ENCODE assay signal across 15 mouse cellular contexts in genomic region chr12:65273807-65274206, GRCm38 (mm10). TPM values are rescaled to one million over a fixed set of nuclear protein-coding genes. Genes with fewer than 3 reads are reported as not detected.
DNase-seq lines count a peak whose midpoint lies in the region; ATAC-seq and TF ChIP-seq lines count a peak whose summit lies in the region.
"Had no signal": no experiment of that assay in that cellular context is flagged by ENCODE, and none has a peak within 500 bp of the region (broad histone marks: within the 10 kb centered on the region; RNA-seq: fewer than 3 reads in every experiment).

No protein-coding gene starts in this region.

- H3K79me2 ChIP-seq in MEL (ENCODE audit: control insufficient read depth, insufficient read depth, low read length, poor library complexity): no peaks in the 10 kb centered on the region

- intact Hi-C loops in left cerebral cortex, adult 2 months (cut with DNase I): loop anchor here (5.0 kb wide), 1 partner anchor 108 kb away; no protein-coding TSS in a partner anchor

- H3K4me3 ChIP-seq in forebrain, embryonic 13.5 days: no peak overlapping the region
- H3K4me3 ChIP-seq in forebrain, embryonic 11.5 days (ENCODE audit: low read depth, low read length): no peak overlapping the region
- no peak overlapping the region for H3K4me3 ChIP-seq in left cerebral cortex, adult 2 months
- H3K4me3 ChIP-seq in MEL (ENCODE audit: control insufficient read depth in 1 of 2, insufficient read depth in 1 of 2, low read depth in 2 of 2, low read length in 2 of 2): no peak overlapping the region
- H3K4me3 ChIP-seq: kidney, embryonic 15.5 days; lung, embryonic 15.5 days had no signal

- DNase-seq in forebrain, embryonic 11.5 days (ENCODE audit: low spot score): no peak
- no peak for DNase-seq in left cerebral cortex, adult 2 months (ENCODE audit: extremely low spot score in 1 of 2, low spot score in 2 of 2)
- DNase-seq in left cerebral cortex, adult 18-20 months (ENCODE audit: low spot score in 2 of 2): no peak
- peak; percentile 69 for DNase-seq in MEL (ENCODE audit: low read depth, low spot score)
- peak; percentile 12 for DNase-seq in embryo, embryonic 9.5 days (ENCODE audit: extremely low spot score)
- no peak for DNase-seq in testis, postnatal 14 days (ENCODE audit: low spot score)
- DNase-seq: gastrocnemius, postnatal 10 days; heart, postnatal 14 days; thymus, postnatal 4 days had no signal

- 72% methylated on average over 4 of the region's 4 CpGs for WGBS in forebrain, embryonic 13.5 days
- WGBS in forebrain, embryonic 11.5 days: 76% methylated on average over 4 of the region's 4 CpGs

- peak; percentile 95 for TF ChIP-seq RAD21 in MEL (IDR thresholded peaks at IDR 0.05; ENCODE audit: low read depth, low read length)

- 0 out of 2 replicates have a peak, but pooled peaks have one; percentile 30 for ATAC-seq in forebrain, embryonic 13.5 days
- no peak for ATAC-seq in forebrain, embryonic 11.5 days (replicated peaks; ENCODE audit: low FRiP score)
- ATAC-seq in CD4-positive, CD25-positive, alpha-beta regulatory T cell, adult 4 months: no peak

- TF ChIP-seq POLR2A in MEL (IDR thresholded peaks at IDR 0.05; ENCODE audit: control insufficient read depth in 1 of 2, insufficient read depth in 1 of 2, low read depth in 1 of 2, low read length in 2 of 2, poor library complexity in 1 of 2): no peak

- no peak for TF ChIP-seq EP300 in MEL (IDR thresholded peaks at IDR 0.05; ENCODE audit: low read depth in 1 of 2, low read length in 2 of 2)

- H3K27ac ChIP-seq in forebrain, embryonic 13.5 days: no peak overlapping the region
- no peak overlapping the region for H3K27ac ChIP-seq in forebrain, embryonic 11.5 days (ENCODE audit: low read depth, low read length)
- H3K27ac ChIP-seq in left cerebral cortex, adult 2 months: no peak overlapping the region
- no peak overlapping the region for H3K27ac ChIP-seq in MEL (ENCODE audit: control insufficient read depth, low read depth, low read length)
- H3K27ac ChIP-seq: kidney, embryonic 15.5 days; lung, embryonic 15.5 days had no signal

- H3K9me3 ChIP-seq in forebrain, embryonic 13.5 days (replicated peaks): no peaks in the 10 kb centered on the region
- H3K9me3 ChIP-seq in forebrain, embryonic 11.5 days (ENCODE audit: control insufficient read depth, low read length): no peaks in the 10 kb centered on the region
- no peaks in the 10 kb centered on the region for H3K9me3 ChIP-seq in MEL (replicated peaks; ENCODE audit: insufficient read depth, low read length)
- H3K9me3 ChIP-seq: kidney, embryonic 15.5 days; lung, embryonic 15.5 days had no signal

- H3K4me2 ChIP-seq in forebrain, embryonic 13.5 days: no peak overlapping the region
- no peak overlapping the region for H3K4me2 ChIP-seq in forebrain, embryonic 11.5 days (ENCODE audit: low read depth, low read length, severe bottlenecking)
- H3K4me2 ChIP-seq: kidney, embryonic 15.5 days; lung, embryonic 15.5 days had no signal

- TF ChIP-seq CTCF in left cerebral cortex, adult 2 months (IDR thresholded peaks at IDR 0.05): peak; percentile 59
- peak; percentile 23 to 80 (median 38); a peak in 5 of 6 replicates for TF ChIP-seq CTCF in MEL (IDR thresholded peaks at IDR 0.05 in 2 of 3, conservative IDR thresholded peaks at IDR 0.05 in 1 of 3; ENCODE audit: control insufficient read depth in 1 of 3, insufficient read depth in 1 of 3, low read depth in 2 of 3, low read length in 3 of 3, poor library complexity in 1 of 3, severe bottlenecking in 1 of 3)

- H3K9ac ChIP-seq in forebrain, embryonic 13.5 days: no peak overlapping the region
- no peak overlapping the region for H3K9ac ChIP-seq in forebrain, embryonic 11.5 days (ENCODE audit: low read length)
- H3K9ac ChIP-seq in MEL (ENCODE audit: control insufficient read depth, low read depth, low read length, poor library complexity, severe bottlenecking): no peak overlapping the region
- H3K9ac ChIP-seq: kidney, embryonic 15.5 days; lung, embryonic 15.5 days had no signal

- no peaks in the 10 kb centered on the region for H3K4me1 ChIP-seq in forebrain, embryonic 13.5 days
- no peaks in the 10 kb centered on the region for H3K4me1 ChIP-seq in forebrain, embryonic 11.5 days (replicated peaks; ENCODE audit: control insufficient read depth, insufficient read depth, low read length)
- H3K4me1 ChIP-seq in MEL (ENCODE audit: control insufficient read depth in 1 of 2, insufficient read depth in 2 of 2, low read length in 2 of 2): no peaks in the 10 kb centered on the region
- H3K4me1 ChIP-seq: kidney, embryonic 15.5 days; lung, embryonic 15.5 days had no signal

- no peaks in the 10 kb centered on the region for H3K36me3 ChIP-seq in forebrain, embryonic 13.5 days (ENCODE audit: poor library complexity, severe bottlenecking)
- H3K36me3 ChIP-seq in forebrain, embryonic 11.5 days (ENCODE audit: control insufficient read depth, insufficient read depth, low read length): no peaks in the 10 kb centered on the region
- no peaks in the 10 kb centered on the region for H3K36me3 ChIP-seq in MEL (ENCODE audit: control insufficient read depth in 1 of 2, insufficient read depth in 2 of 2, low read length in 2 of 2)
- H3K36me3 ChIP-seq: kidney, embryonic 15.5 days; lung, embryonic 15.5 days had no signal

- H3K27me3 ChIP-seq in forebrain, embryonic 13.5 days: no peaks in the 10 kb centered on the region
- H3K27me3 ChIP-seq in forebrain, embryonic 11.5 days (ENCODE audit: control insufficient read depth, insufficient read depth, low read length): no peaks in the 10 kb centered on the region
- H3K27me3 ChIP-seq in MEL (ENCODE audit: control insufficient read depth in 1 of 2, insufficient read depth in 2 of 2, low read length in 2 of 2): no peaks in the 10 kb centered on the region
- H3K27me3 ChIP-seq: kidney, embryonic 15.5 days; lung, embryonic 15.5 days had no signal

TF ChIP-seq in MEL, 35 proteins besides CTCF, POLR2A, EP300 and RAD21:
- peak; percentile 47; the same call in 1 of the 2 replicates for TF ChIP-seq MYC (IDR thresholded peaks at IDR 0.05; ENCODE audit: low read depth, low read length)
- TF ChIP-seq UBTF (IDR thresholded peaks at IDR 0.05; ENCODE audit: borderline replicate concordance, insufficient read depth, low read depth, low read length): no peak
- peak; percentile 83 for TF ChIP-seq ZC3H11A (IDR thresholded peaks at IDR 0.05; ENCODE audit: low read depth, low read length)
- peak; percentile 89 for TF ChIP-seq SMC3 (IDR thresholded peaks at IDR 0.05; ENCODE audit: low read depth, low read length)
- 0 out of 2 replicates have a peak, but pooled peaks have one; percentile 16 for TF ChIP-seq RCOR1 (IDR thresholded peaks at IDR 0.05; ENCODE audit: low read depth, low read length)
- TF ChIP-seq MAX (IDR thresholded peaks at IDR 0.05; ENCODE audit: low read length): no peak
- no peak for TF ChIP-seq ELF1 (IDR thresholded peaks at IDR 0.05; ENCODE audit: low read depth, low read length)

RNA-seq across cellular contexts. Expression of gene Wdr20rt, which starts 48.5 kb away (rescaled TPM):
- not detected in 2 replicates for polyA plus RNA-seq in forebrain, embryonic 13.5 days (2015; fragmentation: Nextera tagmentation; extraction: Ambion mirVana)
- polyA plus RNA-seq in forebrain, embryonic 11.5 days (2014; fragmentation: Nextera tagmentation; extraction: Ambion mirVana): not detected in 2 replicates
- not detected for total RNA-seq in left cerebral cortex, adult 2 months (2021)
- total RNA-seq in left cerebral cortex, adult 18-20 months (2021): not detected
- not detected in 2 replicates for total RNA-seq in MEL (2012; rRNA removed)
- polyA plus RNA-seq in MEL (2012; ENCODE audit: insufficient read depth in 1 of 2, insufficient read length in 2 of 2, low read depth in 1 of 2, low replicate concordance in 2 of 2, missing spikeins in 1 of 2): under 1 TPM in 1 of 2 experiments, not detected in 1; 0.21 TPM
- not detected for polyA plus RNA-seq in CD4-positive, CD25-positive, alpha-beta regulatory T cell, adult 4 months (2017; shearing (Covaris generic))
- total RNA-seq: gastrocnemius, postnatal 10 days; heart, postnatal 14 days; left cerebral cortex, postnatal 10 days had no signal
- polyA plus RNA-seq: C2C12; kidney, embryonic 15.5 days; lung, embryonic 15.5 days had no signal

Comparison
In these comparisons a context has a peak if more than half of its experiments do, and no peak if none do; other contexts are left out.
1. DNase-seq: peak in MEL (single experiment) and embryo, embryonic 9.5 days (single experiment); none in forebrain, embryonic 11.5 days (single experiment), left cerebral cortex, adult 2 months (0 of 2), left cerebral cortex, adult 18-20 months (0 of 2) and testis, postnatal 14 days (single experiment).